Mouse (Mus musculus): ENCODE data around the gene Gm4871.
"Not testable (repeated sequence)": the region's sequence is repeated elsewhere in the genome, so short reads cannot be mapped to it uniquely, and the experiment has no call there.

The Gm4871 gene

GRCm38 (mm10) chr5:145032391-145032790 is at the start of gene Gm4871:
Gm4871 (minus strand) TSS chr5:145032754.
- DNase-seq, result not testable (repeated sequence)

GRCm38 (mm10) chr5:145081866-145082613 is 49.5 kb upstream of the Gm4871 start:
- DNase-seq, result no peak

- DNase-seq, result no peak
Observed at GRCm38 (mm10) chr5:145075081-145075480, 42.5 kb upstream of the Gm4871 start.

GRCm38 (mm10) chr5:145071342-145071741 is 38.8 kb upstream of the Gm4871 start:
- no peak for DNase-seq

GRCm38 (mm10) chr5:145069707-145070106 is 37.2 kb upstream of the Gm4871 start:
- DNase-seq, result peak; percentile 60

GRCm38 (mm10) chr5:145068863-145069262 is 36.3 kb upstream of the Gm4871 start:
- DNase-seq, result no peak

- no peak for DNase-seq
Observed at GRCm38 (mm10) chr5:145064765-145065340, 32.3 kb upstream of the Gm4871 start.

GRCm38 (mm10) chr5:145059524-145059923 is 27.0 kb upstream of the Gm4871 start:
- no peak for DNase-seq

- DNase-seq, result no peak
Observed at GRCm38 (mm10) chr5:145058722-145059121, 26.2 kb upstream of the Gm4871 start.

- DNase-seq, result no peak
Observed at GRCm38 (mm10) chr5:145057907-145058306, 25.4 kb upstream of the Gm4871 start.

GRCm38 (mm10) chr5:145054187-145054586 is 21.6 kb upstream of the Gm4871 start:
- not testable (repeated sequence) for DNase-seq

GRCm38 (mm10) chr5:145042690-145043089 is 10.1 kb upstream of the Gm4871 start, which contains the start of gene 1700018F24Rik:
1700018F24Rik (plus strand) TSS chr5:145042990.
- DNase-seq, result not testable (repeated sequence)

- no peak for DNase-seq
Observed at GRCm38 (mm10) chr5:145041628-145042027, 9.1 kb upstream of the Gm4871 start.

- not testable (repeated sequence) for DNase-seq
Observed at GRCm38 (mm10) chr5:145030476-145030875, 2.1 kb downstream of the Gm4871 start.

GRCm38 (mm10) chr5:145020712-145021111 is 11.8 kb downstream of the Gm4871 start:
- not testable (repeated sequence) for DNase-seq

- not testable (repeated sequence) for DNase-seq
Observed at GRCm38 (mm10) chr5:145020254-145020653, 12.3 kb downstream of the Gm4871 start.

- DNase-seq, result not testable (repeated sequence)
Observed at GRCm38 (mm10) chr5:145016761-145017160, 15.8 kb downstream of the Gm4871 start.

GRCm38 (mm10) chr5:145014278-145014677 is 18.3 kb downstream of the Gm4871 start:
- DNase-seq, result no peak

- no peak for DNase-seq
Observed at GRCm38 (mm10) chr5:145008878-145009659, 23.5 kb downstream of the Gm4871 start.

GRCm38 (mm10) chr5:145005596-145005995 is 27.0 kb downstream of the Gm4871 start:
- no peak for DNase-seq

GRCm38 (mm10) chr5:145004495-145004894 is 28.1 kb downstream of the Gm4871 start:
- no peak for DNase-seq

- DNase-seq, result no peak
Observed at GRCm38 (mm10) chr5:145003362-145003761, 29.2 kb downstream of the Gm4871 start.

GRCm38 (mm10) chr5:144998491-144998890 is 34.1 kb downstream of the Gm4871 start:
- no peak for DNase-seq
